Mouse (Mus musculus) megakaryocyte, adult 5-6 weeks (primary cell): ENCODE measurements around the gene Cep126. TPM values are rescaled to one million over a fixed set of nuclear protein-coding genes. Genes with fewer than 3 reads are reported as not detected.

Experiments used
- ATAC-seq: 2 replicates; pipeline ENCODE4 v1.8.0; 2016; ENCODE audit warnings: mild to moderate bottlenecking, inconsistent platforms; ENCODE audit not compliant: poor library complexity, severe bottlenecking
- total RNA-seq, 2 experiments: library from RNA; stranded (forward) in 1 of 2; stranded (reverse) in 1 of 2; fragments of 153-499, 151-499 nt in 1 of 2; fragments of 221-1000, 200-1000 nt in 1 of 2; gene quantifications; 2 replicates each; pipeline versions ENCODE4 v1.2.3 to v1.2.4; 2015 to 2017

Cep126 gene
- not detected in 2 replicates for total RNA-seq (2015)
- not detected in 2 replicates for total RNA-seq (2017)

DNA sequence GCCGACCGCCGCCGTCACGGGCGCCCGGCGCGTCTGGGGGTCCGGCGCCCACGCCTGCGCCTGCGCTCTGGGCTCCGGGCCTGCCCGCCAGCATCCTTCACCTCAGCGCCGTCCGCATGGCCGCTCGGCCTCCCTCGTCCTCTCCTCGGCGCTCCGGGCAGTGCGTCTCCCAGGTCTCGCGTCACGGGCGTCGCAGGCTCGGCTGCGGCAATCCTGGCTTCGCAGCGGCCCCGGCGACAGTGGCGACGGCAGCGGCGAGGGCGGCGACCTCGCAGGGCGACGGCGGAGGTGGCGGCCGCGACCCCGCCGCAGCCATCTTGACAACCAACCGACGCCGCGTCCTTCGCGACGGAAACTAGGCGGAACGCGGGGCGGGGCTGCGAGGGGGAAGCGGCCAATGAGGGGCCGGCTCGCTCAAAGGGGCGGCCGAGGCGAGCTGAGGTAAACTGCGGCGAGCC lies at the start of gene Cep126:
Cep126 (minus strand) TSS at position 178 of the 458 bp plus-strand sequence.
- ATAC-seq: peak; percentile 91

DNA sequence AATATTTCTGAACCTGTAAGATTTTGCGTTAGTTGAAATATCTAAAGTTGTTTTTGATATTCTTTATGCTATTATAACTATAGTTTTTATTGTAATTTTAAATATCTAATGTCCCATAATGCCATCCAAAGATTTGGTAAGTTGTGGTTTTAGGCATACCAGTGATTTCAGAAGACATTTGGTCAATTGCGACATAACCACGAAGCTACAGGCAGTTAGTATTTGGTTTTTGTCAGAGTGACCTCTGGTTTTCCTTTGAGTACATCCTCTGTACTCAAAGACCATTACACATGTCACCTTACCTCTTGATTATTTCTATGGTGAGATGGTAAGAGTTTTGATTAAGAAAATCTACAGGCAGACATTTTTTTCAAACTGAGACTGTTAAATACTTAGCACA lies 45.5 kb upstream of the Cep126 start:
- no peak for ATAC-seq

DNA sequence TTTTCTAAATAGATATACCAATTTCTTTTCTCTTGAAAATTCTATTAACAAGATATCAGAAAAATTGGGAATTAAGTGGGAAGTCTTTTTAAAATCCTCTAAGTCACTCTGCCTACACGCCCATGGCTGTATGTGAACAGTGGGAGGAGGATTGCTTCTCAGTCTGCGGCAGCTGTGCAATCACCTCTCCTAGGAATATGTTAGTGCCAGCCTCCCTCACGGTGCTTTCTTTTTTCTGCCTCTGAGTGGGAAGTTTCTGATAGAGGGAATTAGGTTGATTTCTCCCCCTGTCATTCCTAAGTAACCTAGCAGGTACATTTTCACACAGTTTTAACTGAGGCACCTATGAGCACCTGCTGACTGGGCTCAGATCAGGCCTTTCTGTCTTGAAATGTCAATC lies 43.0 kb upstream of the Cep126 start:
- ATAC-seq: no peak

- no peak for ATAC-seq
Observed at GRCm38 (mm10) chr9:8157011-8157410, 22.9 kb upstream of the Cep126 start.

DNA sequence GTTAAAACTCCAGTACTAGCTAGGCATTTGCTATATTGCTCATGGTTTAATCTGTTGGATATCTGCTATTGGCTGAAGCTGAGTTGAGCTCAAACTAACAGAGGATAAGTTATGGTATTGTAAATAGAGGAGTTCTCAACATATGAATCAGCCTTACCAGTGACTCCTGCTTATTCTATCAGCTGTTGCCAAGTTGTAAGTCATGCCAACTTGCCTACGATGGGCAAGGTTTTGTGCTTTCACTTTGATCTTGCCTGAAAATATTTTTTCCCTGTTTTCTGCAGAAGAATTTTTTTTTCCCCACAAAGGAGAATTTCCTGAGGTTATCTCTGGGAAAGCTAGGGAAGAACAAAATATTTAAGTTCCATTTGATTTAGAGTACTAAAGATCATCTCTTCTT lies 5.4 kb upstream of the Cep126 start:
- ATAC-seq: no peak

DNA sequence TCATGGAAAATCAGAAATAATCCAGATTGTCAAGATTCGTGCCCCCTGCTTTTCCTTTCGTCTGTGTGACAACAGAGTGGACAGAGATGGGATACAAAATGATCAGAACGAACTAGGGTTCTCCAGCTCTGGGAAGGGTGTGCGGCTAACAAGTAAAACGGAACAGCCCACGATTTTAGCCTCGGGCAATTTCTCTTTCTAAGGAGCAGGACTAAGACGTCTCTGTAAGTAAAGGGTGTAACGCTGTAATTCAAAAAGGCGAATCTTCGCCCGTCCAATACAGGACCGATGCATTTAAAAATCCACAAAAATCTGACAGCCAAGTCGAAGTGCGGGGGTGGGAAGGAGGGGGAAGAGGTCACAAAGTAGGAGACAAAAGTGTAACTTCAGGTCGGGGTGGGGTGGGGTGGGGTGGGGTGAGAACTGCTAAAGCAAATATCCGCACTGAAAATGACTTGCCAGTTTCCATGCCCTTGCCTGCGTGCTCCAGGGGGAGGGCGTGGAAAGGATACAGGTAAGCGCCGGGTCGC lies 443 bp downstream of the Cep126 start:
- ATAC-seq: no peak

DNA sequence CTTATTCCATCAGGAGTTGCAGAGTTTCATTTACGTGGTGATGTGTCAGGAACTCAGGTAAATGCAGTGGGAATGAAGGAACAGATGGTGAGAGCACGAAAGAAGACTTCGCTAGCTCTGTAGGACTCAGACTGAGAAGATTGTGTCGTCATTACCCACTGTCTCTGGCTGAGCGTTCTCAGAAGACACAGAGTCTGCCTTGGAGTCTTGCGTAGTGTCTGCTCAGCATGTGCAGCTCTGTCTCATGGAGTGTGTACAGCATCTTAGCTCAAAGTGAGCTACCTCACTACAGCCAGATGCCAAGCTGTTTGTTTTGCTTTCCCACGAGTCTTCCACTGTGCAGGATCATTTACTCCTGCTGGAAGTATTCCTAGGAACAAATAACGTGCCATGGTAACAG lies 10.6 kb downstream of the Cep126 start:
- no peak for ATAC-seq

DNA sequence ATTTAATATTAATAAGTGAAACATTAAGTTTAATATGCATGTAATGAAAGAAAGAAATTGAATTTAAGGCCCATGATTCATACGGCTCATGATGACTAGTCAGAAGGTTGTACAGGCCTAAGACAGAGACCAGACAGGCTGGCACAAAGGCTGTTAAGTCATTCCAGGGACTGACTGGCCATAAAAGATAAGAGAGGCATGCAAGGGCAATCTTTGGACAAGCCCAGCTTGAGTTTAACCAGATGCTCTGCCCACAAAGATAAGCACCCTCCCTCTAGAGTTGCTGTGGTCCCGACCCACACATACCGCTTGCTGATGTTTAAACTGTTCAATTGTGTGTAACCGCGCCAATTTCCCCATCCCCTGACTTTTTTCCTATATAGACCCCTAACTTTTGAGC lies 19.6 kb downstream of the Cep126 start:
- ATAC-seq: no peak

DNA sequence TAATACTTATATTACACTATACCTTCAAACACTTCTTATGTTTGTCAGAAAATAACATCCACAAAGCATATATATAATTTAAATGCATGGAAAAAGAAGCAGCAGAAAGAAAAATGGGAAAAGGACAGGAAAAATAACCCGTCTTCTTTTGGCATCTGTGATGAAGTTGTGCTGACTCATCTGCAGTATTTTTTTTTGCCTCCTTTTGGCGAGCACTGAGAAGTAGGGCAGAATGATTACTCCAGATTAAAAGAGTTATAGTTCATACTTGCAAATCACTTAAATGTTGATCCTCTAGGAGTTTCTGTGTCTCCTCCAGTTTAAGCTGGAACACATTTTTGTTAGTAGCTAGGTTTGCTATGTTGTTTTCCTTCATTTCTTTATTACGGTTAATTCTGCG lies 31.0 kb downstream of the Cep126 start:
- ATAC-seq: no peak

DNA sequence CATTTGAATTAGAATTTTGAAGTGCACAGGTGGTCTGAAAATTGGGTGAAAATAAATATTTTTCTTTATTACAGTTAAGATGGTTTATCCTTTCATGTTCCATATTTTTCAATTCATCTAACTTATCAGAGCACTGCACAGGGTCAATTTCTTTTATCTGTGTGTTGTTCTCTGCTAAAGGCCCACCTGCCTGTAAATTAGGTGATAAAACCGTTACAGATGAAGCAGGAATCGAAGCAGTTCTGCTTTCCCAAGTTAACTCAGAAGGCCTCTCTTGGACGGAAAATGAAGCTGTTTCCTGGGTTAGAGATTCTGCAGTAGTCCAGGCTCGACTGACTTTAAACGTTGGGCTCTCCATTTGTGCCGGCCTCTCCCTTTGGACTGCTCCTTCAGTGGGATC lies 33.1 kb downstream of the Cep126 start:
- ATAC-seq: no peak

DNA sequence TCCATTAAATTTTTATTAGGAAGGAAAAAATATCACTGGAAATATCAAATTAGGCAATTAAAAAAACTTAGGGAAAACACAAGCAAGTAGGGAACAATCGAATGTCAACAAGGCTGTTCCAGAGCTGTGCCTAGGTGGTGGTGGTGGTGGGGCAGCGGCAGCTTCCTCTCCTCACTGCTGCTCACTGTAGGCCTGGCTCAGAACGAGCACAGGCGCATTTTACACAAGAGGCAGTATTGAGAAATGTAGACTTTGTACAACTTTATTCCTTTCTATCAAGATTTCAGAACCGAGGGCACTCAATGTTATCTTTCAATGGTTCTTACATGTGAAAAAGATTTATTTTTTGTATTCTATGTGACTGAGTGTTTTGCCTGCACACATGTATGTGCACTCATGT lies 55.2 kb downstream of the Cep126 start:
- no peak for ATAC-seq

DNA sequence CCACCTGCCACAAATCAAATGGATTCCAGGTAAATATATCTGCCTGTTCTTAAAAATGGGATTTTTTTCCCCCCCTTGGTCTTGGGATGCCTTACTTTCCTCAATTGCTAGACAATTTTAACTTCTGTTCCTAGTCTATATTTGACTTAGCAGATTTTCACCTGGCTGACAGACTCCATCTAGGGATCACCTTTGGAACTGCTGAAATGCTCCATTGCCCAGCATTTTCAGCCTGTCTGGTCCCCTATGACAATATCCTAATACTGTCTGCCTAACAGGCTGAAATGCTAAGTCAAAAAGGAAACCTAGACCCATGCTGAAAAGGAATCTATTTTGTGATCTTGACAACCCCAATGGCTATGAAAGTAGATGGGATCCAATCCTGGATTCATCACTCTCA lies 59.7 kb downstream of the Cep126 start:
- no peak for ATAC-seq

DNA sequence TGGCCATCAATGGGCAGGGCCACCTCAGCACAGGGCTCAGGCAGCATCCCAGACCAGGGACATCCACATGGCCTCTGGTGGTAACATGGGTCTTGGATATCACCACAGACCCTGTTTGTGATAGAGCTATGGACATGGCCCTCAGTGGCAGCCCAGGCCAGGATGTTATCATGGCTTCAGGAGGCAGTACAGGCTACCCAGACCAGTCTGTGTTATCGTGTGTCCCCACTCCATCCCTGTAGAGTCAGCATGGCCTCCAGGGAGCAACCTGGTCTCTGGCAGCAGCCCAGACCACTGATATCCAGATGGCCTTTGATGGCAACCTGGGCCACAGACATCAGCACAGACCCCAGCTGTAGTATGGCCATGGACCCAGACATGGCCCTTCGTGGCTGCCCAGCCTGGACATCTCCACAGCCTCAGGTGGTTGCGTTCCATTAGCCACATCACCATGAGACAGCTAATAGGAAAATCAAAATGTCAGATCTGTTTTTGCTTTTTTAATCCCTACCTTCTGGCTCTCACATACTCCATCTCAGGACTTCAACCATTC lies 60.8 kb downstream of the Cep126 start:
- no peak for ATAC-seq

DNA sequence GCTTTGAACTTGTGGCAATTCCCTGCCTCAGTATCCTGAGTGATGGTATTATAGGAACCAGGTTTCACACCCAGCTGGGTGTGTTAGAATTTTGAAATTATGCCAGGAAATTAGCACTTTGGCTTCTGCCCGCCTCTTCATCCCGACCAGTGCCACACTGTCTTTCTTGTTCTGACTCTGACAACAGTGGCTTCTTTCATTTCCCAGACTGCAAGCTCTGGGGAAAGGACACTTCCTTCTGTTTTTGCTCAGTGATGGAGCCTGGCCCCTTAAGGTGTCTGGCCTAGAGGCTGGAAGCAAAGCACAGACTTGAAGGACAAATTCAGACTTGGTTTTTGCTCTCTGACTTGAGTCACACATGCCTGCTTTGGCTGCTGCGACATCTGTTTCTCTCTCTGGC lies 74.5 kb downstream of the Cep126 start:
- ATAC-seq: no peak

GRCm38 (mm10) chr9:8054831-8055230 lies 79.3 kb downstream of the Cep126 start:
- ATAC-seq: no peak

- ATAC-seq: 0 out of 2 replicates have a peak, but pooled peaks have one; percentile 10
Observed at GRCm38 (mm10) chr9:8043044-8043387, 91.1 kb downstream of the Cep126 start.

- ATAC-seq: peak; percentile 83
Observed at GRCm38 (mm10) chr9:8042338-8043043, 91.6 kb downstream of the Cep126 start, which contains the start of gene Cfap300. TSS of gene Cfap300 (minus strand) at chr9:8042823.

DNA sequence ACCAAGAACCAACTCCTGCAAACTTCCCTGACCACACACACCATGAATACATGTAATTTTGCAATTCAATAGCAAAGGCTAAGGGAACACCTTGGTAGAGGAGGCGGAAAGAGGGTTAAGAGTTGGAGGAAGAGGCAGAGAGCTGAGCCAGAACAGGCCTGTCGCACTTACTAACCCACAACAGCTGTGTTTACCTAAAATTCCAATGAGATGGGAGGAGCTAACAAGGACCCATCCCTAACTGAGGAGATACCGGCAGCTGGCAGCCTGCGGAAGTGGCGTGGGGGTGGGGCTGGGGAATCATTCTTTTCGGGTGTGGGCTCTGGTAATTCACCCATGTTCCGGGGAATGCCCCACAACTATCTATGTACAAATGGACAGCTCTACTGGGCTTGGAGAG lies 98.5 kb downstream of the Cep126 start:
- no peak for ATAC-seq

DNA sequence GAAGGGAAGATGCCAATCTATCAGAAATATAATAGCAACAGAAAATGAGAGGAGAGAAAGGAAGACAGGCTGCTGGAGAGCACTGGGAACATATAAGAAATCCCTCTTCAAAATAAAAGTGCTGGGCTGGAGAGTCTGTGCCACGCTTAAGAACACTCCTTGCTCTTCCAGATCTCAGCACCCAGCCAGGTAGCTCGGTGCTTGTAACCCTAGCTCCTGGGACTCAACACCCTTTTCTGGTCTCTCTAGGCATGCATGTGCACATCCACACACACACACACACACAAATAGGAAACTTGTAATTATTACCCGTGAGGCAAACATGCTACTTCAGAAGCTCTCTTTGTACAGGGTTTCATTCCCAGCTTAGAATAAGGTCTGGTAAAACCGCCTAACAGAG lies 99.0 kb downstream of the Cep126 start:
- no peak for ATAC-seq

DNA sequence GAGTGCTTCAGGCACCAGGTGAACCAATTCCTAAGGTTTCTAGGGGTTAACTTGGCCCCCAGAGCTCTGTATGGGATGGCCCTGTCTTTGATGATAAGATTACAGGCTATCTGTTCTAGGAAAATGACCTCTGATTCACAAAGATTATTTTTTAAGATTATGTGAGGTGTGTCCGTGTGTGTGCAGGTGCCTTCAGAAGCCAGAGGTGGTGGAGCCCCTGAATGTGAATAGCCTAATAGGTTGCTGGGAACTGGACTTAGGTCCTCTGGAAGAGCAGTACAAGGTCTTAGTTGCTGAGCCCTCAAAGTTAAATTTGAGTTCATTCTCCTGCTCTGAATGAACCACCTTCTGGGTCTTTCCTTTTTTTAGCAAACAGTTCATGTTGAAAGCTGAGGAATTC lies 100.0 kb downstream of the Cep126 start:
- ATAC-seq: no peak

DNA sequence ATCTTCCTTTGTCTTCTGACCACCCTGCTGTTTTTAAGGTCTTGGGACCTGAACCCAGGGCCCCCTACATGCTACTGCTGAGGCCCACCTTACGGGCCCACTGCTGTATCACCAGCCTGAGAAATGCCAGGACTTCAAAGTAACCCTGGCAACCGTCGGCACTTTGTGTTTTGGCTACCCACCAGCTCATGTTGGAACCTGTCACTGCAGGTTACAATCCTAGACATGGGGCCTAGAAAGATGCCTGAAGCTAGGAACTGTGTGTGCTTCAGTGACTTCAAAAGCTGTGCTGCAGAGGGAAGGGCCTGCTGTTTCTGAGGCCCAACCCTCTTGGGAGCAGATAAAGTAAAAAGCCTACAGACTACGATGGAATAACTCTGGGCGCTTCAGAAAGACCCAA lies 101.2 kb downstream of the Cep126 start:
- no peak for ATAC-seq
